Mouse (Mus musculus): ENCODE data around the gene Gm20388. TPM values are rescaled to one million over a fixed set of nuclear protein-coding genes. Genes with fewer than 3 reads are reported as not detected.

Gm20388 gene
- total RNA-seq, 1 experiment, result 27.0 TPM

GRCm38 (mm10) chr8:120912463-120912862 lies 1001.8 kb downstream of the Gm20388 start:
- in situ Hi-C loops (cut with MboI; ENCODE audit: low sequenced_read_pairs in 2 of 2, unreplicated experiment in 2 of 2), result no loop called here
- no peak for DNase-seq (ENCODE audit: low read depth, low spot score)
- TF ChIP-seq HCFC1 (IDR thresholded peaks at IDR 0.05; ENCODE audit: borderline replicate concordance, insufficient read depth, low read length) (no peak), ZC3H11A (IDR thresholded peaks at IDR 0.05; ENCODE audit: borderline replicate concordance, low read depth, low read length) (no peak), MAFK (IDR thresholded peaks at IDR 0.05; ENCODE audit: insufficient read depth, low read depth, low read length) (no peak), CHD2 (IDR thresholded peaks at IDR 0.05; ENCODE audit: low read depth, low read length) (no peak), ZNF384 (IDR thresholded peaks at IDR 0.05; ENCODE audit: low read depth, low read length) (no peak)
- Histone ChIP-seq H3K27ac (ENCODE audit: insufficient read depth, low read depth, low read length, poor library complexity, severe bottlenecking) (no peak overlapping the region), H3K4me3 (ENCODE audit: insufficient read depth in 1 of 2, low read depth in 1 of 2, low read length in 2 of 2, poor library complexity in 1 of 2, severe bottlenecking in 1 of 2) (no peak overlapping the region), H3K36me3 (ENCODE audit: control insufficient read depth, insufficient read depth, low read length, poor library complexity, severe bottlenecking) (no peaks in the 10 kb centered on the region), H3K9ac (ENCODE audit: insufficient read depth, low read depth, low read length, poor library complexity, severe bottlenecking) (no peak overlapping the region), H3K9me3 (ENCODE audit: control insufficient read depth, insufficient read depth, low read depth, low read length) (no peaks in the 10 kb centered on the region), H3K4me1 (ENCODE audit: control insufficient read depth in 2 of 2, insufficient read depth in 2 of 2, low read length in 2 of 2, poor library complexity in 1 of 2) (no peaks in the 10 kb centered on the region)

DNA sequence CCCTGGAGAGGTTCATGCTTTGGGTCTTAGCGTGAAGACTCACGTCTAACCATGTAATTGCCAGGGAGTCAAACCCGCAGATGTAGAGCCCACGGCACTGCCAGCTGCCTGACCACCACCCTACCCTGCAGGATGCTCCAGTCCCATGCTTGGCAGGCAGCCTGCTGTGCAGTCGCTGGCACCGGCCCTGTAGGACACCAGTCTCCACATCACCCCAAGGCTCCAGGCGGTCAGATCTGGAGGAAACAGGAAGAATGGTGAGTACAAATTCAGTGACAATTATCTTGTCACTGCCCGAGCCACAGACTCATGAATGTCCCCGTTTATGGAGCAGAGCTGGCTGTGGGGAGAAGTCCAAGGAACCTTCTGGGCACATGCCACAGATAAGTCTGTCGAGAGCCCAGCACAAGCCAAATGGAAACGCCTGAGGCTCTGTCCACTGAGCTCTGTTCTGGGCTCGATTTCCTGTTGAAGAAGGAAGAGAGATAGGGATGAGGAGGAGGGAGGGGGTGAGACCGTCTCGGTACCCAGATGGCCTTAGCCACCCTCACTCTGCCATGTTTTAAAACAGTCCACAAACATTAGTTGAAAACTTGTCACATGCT lies 1006.3 kb downstream of the Gm20388 start:
- TF ChIP-seq ZC3H11A (IDR thresholded peaks at IDR 0.05; ENCODE audit: borderline replicate concordance, low read depth, low read length) (no peak), ZNF384 (IDR thresholded peaks at IDR 0.05; ENCODE audit: low read depth, low read length) (no peak), MAFK (IDR thresholded peaks at IDR 0.05; ENCODE audit: insufficient read depth, low read depth, low read length) (no peak), CHD2 (IDR thresholded peaks at IDR 0.05; ENCODE audit: low read depth, low read length) (no peak), HCFC1 (IDR thresholded peaks at IDR 0.05; ENCODE audit: borderline replicate concordance, insufficient read depth, low read length) (no peak)
- in situ Hi-C loops (cut with MboI; ENCODE audit: low sequenced_read_pairs in 2 of 2, unreplicated experiment in 2 of 2), result no loop called here
- H3K27ac ChIP-seq (ENCODE audit: insufficient read depth, low read depth, low read length, poor library complexity, severe bottlenecking), result no peak overlapping the region

DNA sequence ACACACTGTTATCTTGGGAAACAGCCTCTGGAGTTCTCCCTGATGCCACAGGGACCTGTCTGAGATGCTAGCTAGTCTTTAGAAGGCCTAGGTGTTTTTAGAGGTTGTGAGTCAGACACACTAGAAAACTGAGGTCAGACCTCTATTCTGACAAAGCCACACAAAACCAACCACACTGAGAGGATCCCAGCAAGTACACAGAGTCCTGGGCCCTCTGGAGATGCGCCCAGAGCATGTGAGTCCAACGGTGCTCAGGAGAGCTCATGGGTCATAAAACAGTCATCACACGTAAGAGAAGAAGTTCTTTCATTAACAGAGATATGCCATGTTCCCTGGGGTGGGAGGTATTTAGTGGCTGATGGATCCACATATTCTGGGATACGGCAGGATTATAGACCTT lies 1009.9 kb downstream of the Gm20388 start:
- no peak overlapping the region for H3K27ac ChIP-seq (ENCODE audit: insufficient read depth, low read depth, low read length, poor library complexity, severe bottlenecking)
- in situ Hi-C loops (cut with MboI; ENCODE audit: low sequenced_read_pairs in 2 of 2, unreplicated experiment in 2 of 2), result no loop called here
- H3K36me3 ChIP-seq (ENCODE audit: control insufficient read depth, insufficient read depth, low read length, poor library complexity, severe bottlenecking), result no peaks in the 10 kb centered on the region
- no peak overlapping the region for H3K4me3 ChIP-seq (ENCODE audit: insufficient read depth in 1 of 2, low read depth in 1 of 2, low read length in 2 of 2, poor library complexity in 1 of 2, severe bottlenecking in 1 of 2)
- no peak overlapping the region for H3K9ac ChIP-seq (ENCODE audit: insufficient read depth, low read depth, low read length, poor library complexity, severe bottlenecking)
- no peaks in the 10 kb centered on the region for H3K4me1 ChIP-seq (ENCODE audit: control insufficient read depth in 2 of 2, insufficient read depth in 2 of 2, low read length in 2 of 2, poor library complexity in 1 of 2)
- TF ChIP-seq ZC3H11A (IDR thresholded peaks at IDR 0.05; ENCODE audit: borderline replicate concordance, low read depth, low read length) (no peak), HCFC1 (IDR thresholded peaks at IDR 0.05; ENCODE audit: borderline replicate concordance, insufficient read depth, low read length) (no peak), ZNF384 (IDR thresholded peaks at IDR 0.05; ENCODE audit: low read depth, low read length) (no peak), MAFK (IDR thresholded peaks at IDR 0.05; ENCODE audit: insufficient read depth, low read depth, low read length) (no peak), CHD2 (IDR thresholded peaks at IDR 0.05; ENCODE audit: low read depth, low read length) (no peak)
- no peaks in the 10 kb centered on the region for H3K9me3 ChIP-seq (ENCODE audit: control insufficient read depth, insufficient read depth, low read depth, low read length)
- DNase-seq (ENCODE audit: low read depth, low spot score), result no peak

More for the DNA sequence above, 1006.3 kb downstream of the Gm20388 start:
- Histone ChIP-seq H3K9me3 (ENCODE audit: control insufficient read depth, insufficient read depth, low read depth, low read length) (no peaks in the 10 kb centered on the region), H3K4me1 (ENCODE audit: control insufficient read depth in 2 of 2, insufficient read depth in 2 of 2, low read length in 2 of 2, poor library complexity in 1 of 2) (no peaks in the 10 kb centered on the region), H3K36me3 (ENCODE audit: control insufficient read depth, insufficient read depth, low read length, poor library complexity, severe bottlenecking) (no peaks in the 10 kb centered on the region), H3K9ac (ENCODE audit: insufficient read depth, low read depth, low read length, poor library complexity, severe bottlenecking) (no peak overlapping the region), H3K4me3 (ENCODE audit: insufficient read depth in 1 of 2, low read depth in 1 of 2, low read length in 2 of 2, poor library complexity in 1 of 2, severe bottlenecking in 1 of 2) (no peak overlapping the region)
- no peak for DNase-seq (ENCODE audit: low read depth, low spot score)

- H3K4me1 ChIP-seq (ENCODE audit: control insufficient read depth in 2 of 2, insufficient read depth in 2 of 2, low read length in 2 of 2, poor library complexity in 1 of 2), result no peaks in the 10 kb centered on the region
- TF ChIP-seq ZNF384 (IDR thresholded peaks at IDR 0.05; ENCODE audit: low read depth, low read length), result no peak
- TF ChIP-seq CHD2 (IDR thresholded peaks at IDR 0.05; ENCODE audit: low read depth, low read length), result no peak
- no peak for TF ChIP-seq ZC3H11A (IDR thresholded peaks at IDR 0.05; ENCODE audit: borderline replicate concordance, low read depth, low read length)
- no peak for TF ChIP-seq HCFC1 (IDR thresholded peaks at IDR 0.05; ENCODE audit: borderline replicate concordance, insufficient read depth, low read length)
- no peak for TF ChIP-seq MAFK (IDR thresholded peaks at IDR 0.05; ENCODE audit: insufficient read depth, low read depth, low read length)
- no peak overlapping the region for H3K4me3 ChIP-seq (ENCODE audit: insufficient read depth in 1 of 2, low read depth in 1 of 2, low read length in 2 of 2, poor library complexity in 1 of 2, severe bottlenecking in 1 of 2)
- in situ Hi-C loops (cut with MboI; ENCODE audit: low sequenced_read_pairs in 2 of 2, unreplicated experiment in 2 of 2), result no loop called here
- DNase-seq (ENCODE audit: low read depth, low spot score), result no peak
- H3K9me3 ChIP-seq (ENCODE audit: control insufficient read depth, insufficient read depth, low read depth, low read length), result no peaks in the 10 kb centered on the region
- no peak overlapping the region for H3K9ac ChIP-seq (ENCODE audit: insufficient read depth, low read depth, low read length, poor library complexity, severe bottlenecking)
- H3K36me3 ChIP-seq (ENCODE audit: control insufficient read depth, insufficient read depth, low read length, poor library complexity, severe bottlenecking), result no peaks in the 10 kb centered on the region
- H3K27ac ChIP-seq (ENCODE audit: insufficient read depth, low read depth, low read length, poor library complexity, severe bottlenecking), result no peak overlapping the region
Measured at GRCm38 (mm10) chr8:120926201-120926600, 1015.6 kb downstream of the Gm20388 start.
